Mouse (Mus musculus): ENCODE measurements at regions not wholly inside any gene's neighbourhood (a gene's known extent, or its start where the extent isn't known, plus 50 kb on each side); places are given as distances from the start of the nearest gene placed in this dataset.

DNA sequence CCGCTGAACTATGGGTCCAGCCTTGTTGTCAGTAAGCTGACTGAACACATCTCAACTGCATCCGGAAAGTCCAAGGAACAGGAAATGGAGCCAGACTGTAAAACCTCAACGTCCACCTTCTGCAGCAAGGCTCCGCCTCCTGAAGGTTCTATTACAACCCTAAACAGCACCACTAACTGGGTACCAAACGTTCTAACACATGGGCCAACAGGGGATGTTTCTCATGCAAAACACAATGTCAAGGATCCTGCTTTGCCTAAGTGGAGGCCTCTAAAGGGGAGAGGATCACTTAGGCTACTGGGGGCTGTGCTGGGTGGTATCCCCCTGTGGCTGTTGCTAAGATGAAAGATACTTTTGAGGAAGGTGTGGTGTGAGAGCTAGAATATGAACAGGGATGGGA lies 51.0 kb upstream of the Stt3b start:
- DNase-seq (ENCODE audit: low spot score in 2 of 2), result no peak

GRCm38 (mm10) chr9:115361881-115362280 lies 51.7 kb upstream of the Stt3b start:
- DNase-seq (ENCODE audit: low spot score in 2 of 2), result no peak

DNA sequence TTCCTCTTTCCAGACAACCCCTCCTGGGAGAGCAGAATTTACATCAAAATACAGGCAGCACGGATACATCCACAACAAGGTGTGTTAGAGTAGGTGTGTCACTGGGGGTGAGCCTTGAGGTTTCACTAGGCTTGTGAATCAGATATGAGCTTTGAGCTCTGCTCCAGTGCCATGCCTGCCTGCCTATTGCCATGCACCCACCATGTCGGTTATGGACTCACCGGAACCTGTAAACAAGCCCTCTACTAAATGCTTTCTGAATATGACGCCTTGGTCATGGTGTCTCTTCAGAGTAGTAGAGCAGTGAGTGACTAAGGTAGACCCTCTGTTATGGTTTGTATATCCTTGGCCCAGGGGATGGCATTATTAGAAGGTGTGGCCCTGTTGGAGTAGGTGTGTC lies 52.3 kb upstream of the Stt3b start:
- no peak for DNase-seq (ENCODE audit: low spot score in 2 of 2)

GRCm38 (mm10) chr9:115364919-115365861 lies 55.0 kb upstream of the Stt3b start:
- no peak for DNase-seq (ENCODE audit: low spot score in 2 of 2)

DNA sequence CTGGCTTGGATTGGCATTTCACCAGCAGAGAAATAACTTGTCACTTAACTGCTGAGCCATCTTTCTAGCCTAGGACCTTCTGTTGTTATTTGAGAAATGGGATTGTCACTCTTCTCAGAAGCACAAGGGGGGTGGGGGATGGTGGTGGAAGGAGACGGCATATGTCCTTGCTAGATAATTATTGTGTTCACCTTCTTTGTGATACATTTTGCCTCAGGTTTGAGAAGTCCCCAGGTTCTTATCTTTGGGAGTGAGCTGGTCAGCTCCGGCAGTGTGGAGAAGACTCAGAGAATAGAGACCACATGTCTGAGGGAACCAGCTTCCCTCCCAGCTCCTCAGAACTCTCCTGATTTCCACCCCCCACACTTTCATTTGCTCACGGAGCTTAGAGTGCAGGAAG lies 57.6 kb upstream of the Stt3b start:
- DNase-seq (ENCODE audit: low spot score in 2 of 2), result no peak

DNA sequence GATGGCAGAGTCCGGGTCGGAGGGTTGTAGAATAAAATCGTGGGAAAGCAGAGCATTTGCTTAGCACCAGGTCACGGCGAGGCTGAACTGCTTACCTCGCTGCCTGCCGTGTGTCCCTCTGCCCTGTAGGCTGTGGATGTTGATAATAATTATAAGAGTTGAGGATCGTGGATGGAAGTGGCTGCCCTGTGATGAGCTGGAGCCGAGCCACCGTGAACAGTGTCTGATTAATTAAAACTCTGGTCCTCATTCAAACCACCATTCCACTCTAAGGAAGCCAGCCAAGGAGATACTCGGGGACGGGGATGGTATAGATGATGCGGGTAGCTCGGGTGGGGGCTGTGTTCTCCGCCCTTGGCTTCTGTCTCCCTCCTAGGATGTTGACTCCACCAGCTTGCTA lies 70.1 kb upstream of the Stt3b start:
- DNase-seq (ENCODE audit: low spot score in 2 of 2), result no peak

- DNase-seq (ENCODE audit: low spot score in 2 of 2), result no peak
These were observed 72.7 kb upstream of the Stt3b start for GRCm38 (mm10) chr9:115382824-115383475.

- DNase-seq (ENCODE audit: low spot score in 2 of 2), result peak in 1 of 2 experiments; percentile 42
These were observed 73.7 kb upstream of the Stt3b start for GRCm38 (mm10) chr9:115383935-115384334.

- no peak for DNase-seq (ENCODE audit: low spot score in 2 of 2)
These were observed 74.1 kb upstream of the Stt3b start for GRCm38 (mm10) chr9:115384345-115384744.

DNA sequence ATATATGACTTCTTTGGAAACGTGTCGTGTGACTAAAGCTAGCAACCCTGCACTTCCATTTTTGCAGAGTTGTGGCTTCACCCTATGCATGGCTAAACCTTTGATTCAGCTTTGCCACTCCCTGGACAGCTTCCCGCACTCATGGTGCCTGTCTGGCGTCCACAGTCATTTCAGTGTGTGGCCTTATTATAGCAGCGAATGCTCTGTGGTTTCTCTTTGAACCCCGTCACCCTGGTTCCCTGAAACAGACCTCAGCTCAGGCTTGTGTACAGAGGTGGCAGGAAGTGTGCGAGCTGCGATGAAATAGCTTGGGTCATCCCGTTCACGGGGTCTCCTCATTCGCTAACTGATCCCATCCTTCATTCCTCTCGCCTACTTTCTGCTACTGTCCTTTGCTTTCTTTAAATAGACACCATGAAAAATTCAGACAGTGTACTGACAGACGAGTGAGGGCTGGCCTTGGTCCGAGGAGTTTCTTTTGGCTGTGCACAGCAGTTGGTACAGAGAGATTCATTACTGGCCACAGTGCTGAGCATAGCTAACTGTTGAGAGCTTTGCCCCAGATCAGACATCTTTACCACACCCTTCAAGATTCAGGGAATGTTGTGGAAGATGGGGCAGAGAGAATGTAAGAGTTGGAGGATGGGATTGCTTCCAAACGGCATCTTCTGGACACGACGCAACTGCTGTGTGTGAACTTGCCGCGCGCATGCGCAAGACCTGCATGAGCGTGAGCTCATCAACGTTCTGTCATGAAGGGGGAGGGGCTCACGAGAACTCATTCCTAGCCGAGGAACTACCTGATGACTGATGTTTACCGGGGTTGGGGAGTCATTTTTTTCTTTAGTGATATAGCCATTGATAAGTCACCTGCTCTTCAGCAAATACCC lies 77.5 kb upstream of the Stt3b start:
- no peak for DNase-seq (ENCODE audit: low spot score in 2 of 2)

- no peak for DNase-seq (ENCODE audit: low spot score in 2 of 2)
These were observed 78.1 kb upstream of the Stt3b start for GRCm38 (mm10) chr9:115388361-115388759.

DNA sequence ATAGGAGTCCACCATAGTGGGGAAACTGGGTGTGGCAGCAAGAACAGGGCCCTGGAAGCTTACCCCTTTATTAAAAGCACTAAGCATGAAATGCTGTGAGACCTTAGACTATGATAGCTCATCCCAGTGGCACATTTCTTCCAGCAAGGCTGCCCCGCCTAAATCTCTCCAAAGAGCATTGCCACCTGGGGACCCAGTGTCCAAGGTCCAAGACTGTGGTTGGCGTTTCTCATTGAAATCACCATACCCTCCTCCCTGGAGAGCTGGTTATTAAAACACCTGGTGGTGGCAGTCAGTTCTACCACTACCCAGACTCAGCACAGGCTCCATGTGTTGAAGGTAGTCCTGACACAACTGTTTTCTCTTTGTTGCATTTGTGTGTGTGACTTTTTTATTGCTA lies 78.9 kb upstream of the Stt3b start:
- DNase-seq (ENCODE audit: low spot score in 2 of 2), result no peak

GRCm38 (mm10) chr9:115390880-115391281 lies 80.7 kb upstream of the Stt3b start:
- DNase-seq (ENCODE audit: low spot score in 2 of 2), result peak; percentile 12

GRCm38 (mm10) chr9:115395511-115395910 lies 85.3 kb upstream of the Stt3b start:
- DNase-seq (ENCODE audit: low spot score in 2 of 2), result no peak

- DNase-seq (ENCODE audit: low spot score in 2 of 2), result no peak
These were observed 90.2 kb upstream of the Stt3b start for GRCm38 (mm10) chr9:115400461-115400860.

- DNase-seq (ENCODE audit: low spot score in 2 of 2), result no peak
These were observed 91.4 kb upstream of the Stt3b start for GRCm38 (mm10) chr9:115401405-115402151.

- DNase-seq (ENCODE audit: low spot score in 2 of 2), result no peak
These were observed 92.4 kb upstream of the Stt3b start for GRCm38 (mm10) chr9:115402661-115403060.

GRCm38 (mm10) chr9:115403354-115403968 lies 93.2 kb upstream of the Stt3b start:
- DNase-seq (ENCODE audit: low spot score in 2 of 2), result no peak

DNA sequence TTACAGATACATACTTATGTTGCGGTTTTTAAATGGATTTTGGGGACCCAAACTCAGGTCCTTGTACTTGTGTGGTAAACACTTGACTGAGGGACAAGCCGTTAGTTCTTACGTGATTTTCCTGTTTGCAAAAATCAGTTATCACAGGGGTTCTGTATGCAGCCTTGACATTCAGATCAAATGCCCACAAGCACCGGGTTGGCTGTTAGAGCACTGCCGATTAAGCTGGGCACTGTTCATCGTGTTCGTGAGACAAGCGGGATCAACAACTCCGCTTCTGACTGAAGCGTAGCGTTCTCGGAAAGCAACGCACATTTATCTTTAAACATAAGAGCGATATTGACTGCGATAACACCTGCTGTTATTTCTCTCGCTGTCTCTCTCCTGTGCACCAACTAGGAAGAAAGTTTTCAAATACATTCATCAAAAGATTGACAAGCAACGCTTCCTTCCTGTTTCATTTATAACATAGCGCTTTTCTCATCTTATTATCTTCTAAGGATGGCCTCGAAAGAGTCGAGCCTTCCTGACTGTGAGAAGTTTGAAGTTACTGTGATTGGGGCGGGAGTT lies 97.8 kb upstream of the Stt3b start:
- DNase-seq (ENCODE audit: low spot score in 2 of 2), result no peak

- no peak for DNase-seq (ENCODE audit: low spot score in 2 of 2)
These were observed 98.7 kb upstream of the Stt3b start for GRCm38 (mm10) chr9:115408886-115409285.

Data from gastrocnemius, adult 8-10 months (tissue).